Mouse (Mus musculus): ENCODE data around the gene Olfr1128. TPM values are rescaled to one million over a fixed set of nuclear protein-coding genes. Genes with fewer than 3 reads are reported as not detected.

Gene Olfr1128
- not detected in 2 replicates for polyA plus RNA-seq (2012; rRNA removed; ENCODE audit: low replicate concordance)

DNA sequence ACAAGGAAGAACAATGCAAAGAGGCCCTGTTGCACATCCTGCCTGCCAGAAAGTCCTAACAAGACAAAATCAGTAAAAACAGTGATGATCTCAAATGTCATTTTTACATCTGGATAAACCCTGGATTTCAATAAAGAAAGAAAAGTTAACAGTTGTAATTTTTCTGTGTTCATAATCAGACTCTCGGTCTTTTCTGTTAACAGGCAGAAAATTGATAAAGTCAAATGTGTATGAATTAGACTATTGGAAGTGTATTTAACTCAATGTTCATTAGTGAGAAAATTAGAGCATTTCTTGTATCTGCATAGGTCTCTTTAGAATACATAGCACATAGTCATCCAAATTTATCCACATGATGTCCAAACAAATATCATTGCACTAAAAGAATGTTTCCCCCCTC is at the start of gene Olfr1128:
Gene Olfr1128, minus strand, starts transcription at position 101 of the 400 bp plus-strand sequence.

DNA sequence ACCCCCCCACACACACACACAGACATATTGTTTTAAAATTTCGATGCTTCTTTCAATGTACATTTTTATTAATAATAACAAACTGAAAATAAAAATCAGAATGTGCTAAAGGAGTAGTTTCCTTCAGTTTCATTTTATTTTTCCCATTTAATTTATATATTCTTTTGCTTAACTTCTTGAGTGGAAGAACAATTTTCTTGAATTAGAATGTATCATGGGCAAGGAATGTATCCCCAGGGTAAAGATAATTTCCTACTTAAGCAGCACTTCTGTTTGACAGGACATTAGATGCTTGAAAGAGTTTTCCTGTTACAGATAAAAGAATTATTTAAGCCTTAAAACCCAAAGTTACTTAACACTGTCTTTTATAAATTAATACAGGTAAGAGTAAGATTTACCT is 28.3 kb upstream of the Olfr1128 start, which contains the start of gene Olfr1129:
Gene Olfr1129, plus strand, starts transcription at position 301 of the 400 bp plus-strand sequence.

DNA sequence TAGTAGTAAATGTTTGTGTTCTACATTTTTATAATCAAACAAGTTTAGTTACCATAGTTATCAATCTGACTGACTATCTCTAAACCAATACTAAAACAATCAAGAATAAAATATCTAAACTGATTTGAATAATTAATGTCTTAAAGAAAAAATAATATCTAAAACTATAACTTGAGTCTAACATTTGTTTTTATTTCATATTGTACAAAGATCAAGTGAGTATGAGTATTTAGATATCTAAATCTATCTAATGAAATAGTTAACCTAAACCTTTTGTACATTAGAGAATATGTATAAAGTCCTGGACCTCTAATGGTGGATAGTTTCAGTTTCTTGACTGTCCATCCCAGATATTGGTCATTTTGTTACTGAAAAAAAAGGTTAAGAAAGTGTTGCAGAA is 13.8 kb downstream of the Olfr1128 start, which contains the start of gene Olfr153:
Gene Olfr153, plus strand, starts transcription at position 301 of the 400 bp plus-strand sequence.

DNA sequence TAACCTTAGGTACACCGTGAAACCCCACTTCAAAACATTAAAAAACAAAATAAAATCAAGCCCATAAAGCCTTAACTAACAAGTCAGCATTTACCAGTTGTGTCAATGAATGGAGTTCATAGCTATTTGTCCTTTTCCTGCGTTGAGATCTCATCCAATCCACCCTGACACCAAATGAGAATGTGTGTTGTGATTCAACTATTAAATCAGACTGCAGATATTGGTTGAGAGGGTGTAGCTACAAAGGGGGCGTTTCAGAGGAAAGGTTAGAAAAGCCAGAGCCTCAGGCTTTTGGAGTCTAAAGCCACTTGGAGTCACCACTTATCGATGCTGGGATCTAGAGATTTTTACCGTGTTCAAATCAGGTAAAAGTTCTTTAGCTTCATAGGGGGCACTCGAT is 39.1 kb downstream of the Olfr1128 start, which contains the start of gene Pramel6:
Gene Pramel6, plus strand, starts transcription at position 301 of the 400 bp plus-strand sequence.

DNA sequence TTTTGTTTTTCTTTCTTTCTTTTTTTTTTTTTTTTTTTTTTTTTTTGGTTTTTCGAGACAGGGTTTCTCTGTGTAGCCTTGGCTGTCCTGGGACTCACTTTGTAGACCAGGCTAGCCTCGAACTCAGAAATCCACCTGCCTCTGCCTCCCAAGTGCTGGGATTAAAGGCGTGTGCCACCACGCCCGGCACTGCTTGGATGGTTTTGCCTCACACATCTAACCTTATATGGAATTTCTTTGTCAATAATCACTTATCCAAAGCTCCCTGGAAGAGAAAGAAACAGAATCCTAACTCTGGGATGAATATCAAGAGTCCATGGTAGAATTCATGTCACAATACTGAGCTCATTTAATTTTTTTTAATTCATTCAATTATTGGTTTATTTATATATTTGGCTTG is 48.3 kb downstream of the Olfr1128 start, which contains the start of gene Pramel7:
Gene Pramel7, minus strand, starts transcription at position 101 of the 400 bp plus-strand sequence.

Other genes with a start within 250 kb of the Olfr1128 start
- not detected in 2 replicates for gene Olfr1118, start 238.0 kb downstream of the Olfr1128 start, polyA plus RNA-seq (2012; rRNA removed; ENCODE audit: low replicate concordance)
- gene Olfr1120, start 190.7 kb downstream of the Olfr1128 start, polyA plus RNA-seq (2012; rRNA removed; ENCODE audit: low replicate concordance) = not detected in 2 replicates
- not detected in 2 replicates for gene Olfr1121, start 175.6 kb downstream of the Olfr1128 start, polyA plus RNA-seq (2012; rRNA removed; ENCODE audit: low replicate concordance)
- not detected in 2 replicates for gene Olfr1122, start 159.7 kb downstream of the Olfr1128 start, polyA plus RNA-seq (2012; rRNA removed; ENCODE audit: low replicate concordance)
- gene Olfr1123, start 128.9 kb downstream of the Olfr1128 start, polyA plus RNA-seq (2012; rRNA removed; ENCODE audit: low replicate concordance) = not detected in 2 replicates
- gene Olfr1124, start 115.3 kb downstream of the Olfr1128 start, polyA plus RNA-seq (2012; rRNA removed; ENCODE audit: low replicate concordance) = not detected in 2 replicates
- gene Olfr1126, start 91.6 kb downstream of the Olfr1128 start, polyA plus RNA-seq (2012; rRNA removed; ENCODE audit: low replicate concordance) = not detected in 2 replicates
- gene Pramel7, start 48.4 kb downstream of the Olfr1128 start, polyA plus RNA-seq (2012; rRNA removed; ENCODE audit: low replicate concordance) = not detected in 2 replicates
- not detected in 2 replicates for gene Pramel6, start 39.0 kb downstream of the Olfr1128 start, polyA plus RNA-seq (2012; rRNA removed; ENCODE audit: low replicate concordance)
- gene Olfr153, start 13.7 kb downstream of the Olfr1128 start, polyA plus RNA-seq (2012; rRNA removed; ENCODE audit: low replicate concordance) = not detected in 2 replicates
- not detected in 2 replicates for gene Olfr1129, start 28.4 kb upstream of the Olfr1128 start, polyA plus RNA-seq (2012; rRNA removed; ENCODE audit: low replicate concordance)
- gene Olfr1130, start 60.7 kb upstream of the Olfr1128 start, polyA plus RNA-seq (2012; rRNA removed; ENCODE audit: low replicate concordance) = not detected in 2 replicates
- gene Olfr1131, start 81.6 kb upstream of the Olfr1128 start, polyA plus RNA-seq (2012; rRNA removed; ENCODE audit: low replicate concordance) = not detected in 2 replicates
- not detected in 2 replicates for gene Olfr1132, start 92.0 kb upstream of the Olfr1128 start, polyA plus RNA-seq (2012; rRNA removed; ENCODE audit: low replicate concordance)
- not detected in 2 replicates for gene Olfr1133, start 101.8 kb upstream of the Olfr1128 start, polyA plus RNA-seq (2012; rRNA removed; ENCODE audit: low replicate concordance)
- not detected in 2 replicates for gene Olfr1134, start 112.9 kb upstream of the Olfr1128 start, polyA plus RNA-seq (2012; rRNA removed; ENCODE audit: low replicate concordance)
- gene Olfr1135, start 128.1 kb upstream of the Olfr1128 start, polyA plus RNA-seq (2012; rRNA removed; ENCODE audit: low replicate concordance) = not detected in 2 replicates
- gene Olfr1136, start 148.4 kb upstream of the Olfr1128 start, polyA plus RNA-seq (2012; rRNA removed; ENCODE audit: low replicate concordance) = not detected in 2 replicates
- not detected in 2 replicates for gene Olfr1137, start 167.6 kb upstream of the Olfr1128 start, polyA plus RNA-seq (2012; rRNA removed; ENCODE audit: low replicate concordance)
- gene Olfr1138, start 194.4 kb upstream of the Olfr1128 start, polyA plus RNA-seq (2012; rRNA removed; ENCODE audit: low replicate concordance) = not detected in 2 replicates
- not detected in 2 replicates for gene Olfr1140, start 198.2 kb upstream of the Olfr1128 start, polyA plus RNA-seq (2012; rRNA removed; ENCODE audit: low replicate concordance)
- not detected in 2 replicates for gene Olfr1141, start 208.4 kb upstream of the Olfr1128 start, polyA plus RNA-seq (2012; rRNA removed; ENCODE audit: low replicate concordance)
- not detected in 2 replicates for gene Olfr152, start 233.9 kb upstream of the Olfr1128 start, polyA plus RNA-seq (2012; rRNA removed; ENCODE audit: low replicate concordance)